Mouse (Mus musculus): ENCODE results near the gene Washc4. TPM values are rescaled to one million over a fixed set of nuclear protein-coding genes. Genes with fewer than 3 reads are reported as not detected.
A peak's percentile ranks its signal among the peaks of the same experiment; 100 is the strongest.

The Washc4 gene
- polyA plus RNA-seq, 1 experiment from 2014 or later: 32.3 TPM

DNA sequence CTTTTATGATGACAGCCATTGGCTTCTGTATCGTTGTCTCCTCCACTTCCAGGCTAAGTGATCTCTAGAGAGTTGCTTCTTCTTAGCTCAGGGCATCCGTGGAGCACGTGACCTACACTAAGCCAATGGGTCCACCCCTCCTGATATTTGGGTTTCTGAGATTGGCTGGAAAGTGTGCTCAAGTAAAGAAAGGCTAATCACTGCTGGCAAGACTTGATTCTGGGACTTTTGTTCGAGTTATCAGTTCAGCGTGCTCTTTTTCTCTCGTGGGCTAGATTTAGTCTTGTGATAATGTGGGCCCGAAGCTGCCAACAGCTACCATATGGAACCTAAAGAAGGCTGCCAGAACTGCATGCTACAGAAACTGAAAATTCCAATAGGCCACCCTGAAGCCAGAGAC is 1.3 kb upstream of the Washc4 start:
- 84% methylated on average over 7 of the region's 7 CpGs for WGBS
- Histone ChIP-seq H3K27ac (ENCODE audit: low read depth, low read length) (no peak overlapping the region), H3K4me1 (replicated peaks; ENCODE audit: control insufficient read depth, insufficient read depth, low read length) (peaks cover 3% of the 10 kb centered on the region), H3K36me3 (ENCODE audit: control insufficient read depth, insufficient read depth) (no peaks in the 10 kb centered on the region), H3K27me3 (replicated peaks; ENCODE audit: control insufficient read depth, insufficient read depth, low read length) (no peaks in the 10 kb centered on the region), H3K4me2 (replicated peaks; ENCODE audit: low read depth) (no peak overlapping the region), H3K9me3 (ENCODE audit: control insufficient read depth) (no peaks in the 10 kb centered on the region), H3K9ac (ENCODE audit: low read depth, low read length) (no peak overlapping the region), H3K4me3 (ENCODE audit: low read depth, low read length) (no peak overlapping the region)
- TF ChIP-seq CTCF (IDR thresholded peaks at IDR 0.05; ENCODE audit: low read depth): no peak
- no peak for ATAC-seq

- Histone ChIP-seq H3K4me1 (replicated peaks; ENCODE audit: control insufficient read depth, insufficient read depth, low read length) (peaks cover 3% of the 10 kb centered on the region), H3K9me3 (ENCODE audit: control insufficient read depth) (no peaks in the 10 kb centered on the region), H3K27me3 (replicated peaks; ENCODE audit: control insufficient read depth, insufficient read depth, low read length) (no peaks in the 10 kb centered on the region), H3K27ac (ENCODE audit: low read depth, low read length) (peak overlapping the region; percentile 92), H3K9ac (ENCODE audit: low read depth, low read length) (peak overlapping the region; percentile 74), H3K4me3 (ENCODE audit: low read depth, low read length) (peak overlapping the region; percentile 89), H3K36me3 (ENCODE audit: control insufficient read depth, insufficient read depth) (no peaks in the 10 kb centered on the region; the same call in 1 of the 2 replicates), H3K4me2 (replicated peaks; ENCODE audit: low read depth) (peak overlapping the region; percentile 74)
- TF ChIP-seq CTCF (IDR thresholded peaks at IDR 0.05; ENCODE audit: low read depth): peak; percentile 30
- peak; percentile 76 for ATAC-seq
- WGBS: under 1% methylated on average over 41 of the region's 41 CpGs
Observed at GRCm38 (mm10) chr10:83544103-83544479, 539 bp downstream of the Washc4 start.

- Histone ChIP-seq H3K27ac (ENCODE audit: low read depth, low read length) (no peak overlapping the region), H3K4me1 (replicated peaks; ENCODE audit: control insufficient read depth, insufficient read depth, low read length) (peaks cover 3% of the 10 kb centered on the region), H3K36me3 (ENCODE audit: control insufficient read depth, insufficient read depth) (peaks cover 9% of the 10 kb centered on the region; the same call in 1 of the 2 replicates), H3K4me3 (ENCODE audit: low read depth, low read length) (no peak overlapping the region), H3K9ac (ENCODE audit: low read depth, low read length) (no peak overlapping the region), H3K4me2 (replicated peaks; ENCODE audit: low read depth) (peak overlapping the region; percentile 74), H3K9me3 (ENCODE audit: control insufficient read depth) (no peaks in the 10 kb centered on the region), H3K27me3 (replicated peaks; ENCODE audit: control insufficient read depth, insufficient read depth, low read length) (no peaks in the 10 kb centered on the region)
- 56% methylated on average over 3 of the region's 3 CpGs for WGBS
- ATAC-seq: no peak
- TF ChIP-seq CTCF (IDR thresholded peaks at IDR 0.05; ENCODE audit: low read depth): no peak
Observed at GRCm38 (mm10) chr10:83545341-83545740, 1.8 kb downstream of the Washc4 start.

DNA sequence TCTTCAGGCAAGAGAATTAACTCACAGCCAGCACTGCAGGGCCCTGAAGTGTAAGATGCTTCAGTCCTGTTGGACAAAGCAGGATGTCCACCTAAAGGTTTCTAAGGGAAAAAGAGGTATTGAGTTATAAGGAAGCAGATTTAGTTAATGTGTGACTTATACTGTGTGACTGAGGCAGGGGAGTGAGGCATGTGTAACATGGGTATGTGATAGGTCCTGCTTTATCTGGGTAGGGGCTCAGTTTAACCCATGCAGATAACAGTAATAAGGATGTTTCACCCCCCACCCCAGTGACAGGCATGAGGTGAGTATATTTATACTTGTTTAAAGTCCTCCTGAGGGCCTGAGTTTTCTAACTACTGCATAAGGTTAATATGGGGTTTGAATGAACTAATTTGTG is 19.5 kb downstream of the Washc4 start:
- no peak overlapping the region for H3K4me2 ChIP-seq (replicated peaks; ENCODE audit: low read depth)
- H3K4me1 ChIP-seq (replicated peaks; ENCODE audit: control insufficient read depth, insufficient read depth, low read length): no peaks in the 10 kb centered on the region
- H3K9me3 ChIP-seq (ENCODE audit: control insufficient read depth): no peaks in the 10 kb centered on the region
- no peak for TF ChIP-seq CTCF (IDR thresholded peaks at IDR 0.05; ENCODE audit: low read depth)
- H3K9ac ChIP-seq (ENCODE audit: low read depth, low read length): no peak overlapping the region
- H3K36me3 ChIP-seq (ENCODE audit: control insufficient read depth, insufficient read depth): peaks cover 65% of the 10 kb centered on the region
- no peak overlapping the region for H3K27ac ChIP-seq (ENCODE audit: low read depth, low read length)
- no peak for ATAC-seq
- H3K27me3 ChIP-seq (replicated peaks; ENCODE audit: control insufficient read depth, insufficient read depth, low read length): no peaks in the 10 kb centered on the region
- H3K4me3 ChIP-seq (ENCODE audit: low read depth, low read length): no peak overlapping the region

DNA sequence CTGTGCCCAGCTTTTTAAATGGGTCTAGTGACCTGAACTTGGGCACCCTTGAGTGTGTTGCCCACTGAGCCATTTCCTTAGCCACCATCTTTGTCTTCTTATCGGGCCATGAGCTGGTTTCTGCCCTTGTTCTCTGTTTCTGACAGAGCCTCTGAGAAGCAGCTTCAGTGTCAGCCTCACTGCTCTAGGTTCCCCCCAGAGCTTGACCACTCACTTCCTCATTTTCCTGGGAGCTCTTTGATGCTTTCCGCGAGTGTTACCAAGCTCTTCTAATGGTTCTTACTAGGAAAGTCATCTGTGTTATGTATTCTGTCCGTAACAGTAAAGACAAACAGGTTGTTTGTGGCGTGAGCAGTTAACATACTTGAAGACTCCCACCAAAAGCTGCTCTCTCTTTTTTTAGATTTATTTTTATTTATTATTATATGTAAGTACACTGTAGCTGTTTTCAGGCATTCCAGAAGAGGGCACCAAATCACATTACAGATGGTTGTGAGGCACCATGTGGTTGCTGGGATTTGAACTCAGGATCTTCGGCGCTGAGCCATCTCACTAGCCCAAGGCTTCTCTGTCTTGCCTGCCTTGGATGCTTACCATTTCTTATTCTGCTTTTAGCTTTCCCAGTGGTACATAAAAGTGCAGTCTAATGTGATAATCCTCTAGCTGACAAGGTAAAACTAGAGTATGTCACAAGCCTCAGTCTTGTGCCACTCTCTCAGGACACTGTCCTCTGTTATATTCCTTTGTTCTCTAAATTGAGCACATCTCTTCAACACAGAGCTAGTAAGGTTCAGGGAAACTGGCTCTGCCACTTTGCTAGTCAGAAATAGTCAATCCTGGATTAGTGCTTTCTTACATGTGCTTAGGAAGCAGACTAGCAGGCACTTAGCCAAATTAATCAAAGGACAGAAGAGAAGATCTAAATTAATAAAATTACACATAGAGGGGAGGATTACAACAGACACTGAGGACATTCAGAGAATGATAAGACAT is 22.2 kb downstream of the Washc4 start:
- no peaks in the 10 kb centered on the region for H3K9me3 ChIP-seq (ENCODE audit: control insufficient read depth)
- peaks cover 63% of the 10 kb centered on the region for H3K36me3 ChIP-seq (ENCODE audit: control insufficient read depth, insufficient read depth)
- H3K27me3 ChIP-seq (replicated peaks; ENCODE audit: control insufficient read depth, insufficient read depth, low read length): no peaks in the 10 kb centered on the region
- no peak overlapping the region for H3K9ac ChIP-seq (ENCODE audit: low read depth, low read length)
- no peak overlapping the region for H3K27ac ChIP-seq (ENCODE audit: low read depth, low read length)
- 97% methylated on average over 7 of the region's 7 CpGs for WGBS
- peak; percentile 29; the same call in 1 of the 2 replicates for TF ChIP-seq CTCF (IDR thresholded peaks at IDR 0.05; ENCODE audit: low read depth)
- no peak for ATAC-seq
- no peaks in the 10 kb centered on the region for H3K4me1 ChIP-seq (replicated peaks; ENCODE audit: control insufficient read depth, insufficient read depth, low read length)
- no peak overlapping the region for H3K4me2 ChIP-seq (replicated peaks; ENCODE audit: low read depth)
- H3K4me3 ChIP-seq (ENCODE audit: low read depth, low read length): no peak overlapping the region

GRCm38 (mm10) chr10:83590801-83591200 is 47.2 kb downstream of the Washc4 start:
- H3K4me2 ChIP-seq (replicated peaks; ENCODE audit: low read depth): no peak overlapping the region
- 92% methylated on average over 6 of the region's 6 CpGs for WGBS
- H3K27ac ChIP-seq (ENCODE audit: low read depth, low read length): no peak overlapping the region
- ATAC-seq: no peak
- H3K4me1 ChIP-seq (replicated peaks; ENCODE audit: control insufficient read depth, insufficient read depth, low read length): no peaks in the 10 kb centered on the region
- H3K4me3 ChIP-seq (ENCODE audit: low read depth, low read length): no peak overlapping the region
- TF ChIP-seq CTCF (IDR thresholded peaks at IDR 0.05; ENCODE audit: low read depth): no peak
- H3K9me3 ChIP-seq (ENCODE audit: control insufficient read depth): no peaks in the 10 kb centered on the region
- peaks cover 80% of the 10 kb centered on the region for H3K36me3 ChIP-seq (ENCODE audit: control insufficient read depth, insufficient read depth)
- no peaks in the 10 kb centered on the region for H3K27me3 ChIP-seq (replicated peaks; ENCODE audit: control insufficient read depth, insufficient read depth, low read length)
- H3K9ac ChIP-seq (ENCODE audit: low read depth, low read length): no peak overlapping the region

All from intestine, postnatal 0 days (tissue).